Mouse (Mus musculus): ENCODE data around the gene Olfr890. TPM values are rescaled to one million over a fixed set of nuclear protein-coding genes. Genes with fewer than 3 reads are reported as not detected.
"Not testable (repeated sequence)": the region's sequence is repeated elsewhere in the genome, so short reads cannot be mapped to it uniquely, and the experiment has no call there.

Gene Olfr890
- total RNA-seq (2015; ENCODE audit: low replicate concordance) (not detected in 2 replicates), total RNA-seq (2017; ENCODE audit: low replicate concordance) (not detected in 2 replicates)

- ATAC-seq (replicated peaks; ENCODE audit: low FRiP score, poor library complexity, severe bottlenecking) = no peak
These were observed at the start of gene Olfr890 for GRCm38 (mm10) chr9:38142217-38142616. Gene Olfr890, plus strand, starts transcription at chr9:38142517.

- no peak for ATAC-seq (replicated peaks; ENCODE audit: low FRiP score, poor library complexity, severe bottlenecking)
These were observed 34.5 kb upstream of the Olfr890 start, which contains the start of gene Olfr888 for GRCm38 (mm10) chr9:38107828-38108227. Gene Olfr888, plus strand, starts transcription at chr9:38108128.

- ATAC-seq (replicated peaks; ENCODE audit: low FRiP score, poor library complexity, severe bottlenecking) = no peak
These were observed 27.4 kb upstream of the Olfr890 start, which contains the start of gene Olfr889 for GRCm38 (mm10) chr9:38114898-38115297. Gene Olfr889, plus strand, starts transcription at chr9:38115198.

- not testable (repeated sequence) for ATAC-seq (replicated peaks; ENCODE audit: low FRiP score, poor library complexity, severe bottlenecking)
These were observed 26.0 kb downstream of the Olfr890 start for GRCm38 (mm10) chr9:38168341-38168740.

GRCm38 (mm10) chr9:38180721-38181120, 38.4 kb downstream of the Olfr890 start, which contains the start of gene Olfr891:
Gene Olfr891, minus strand, starts transcription at chr9:38180821.
- no peak for ATAC-seq (replicated peaks; ENCODE audit: low FRiP score, poor library complexity, severe bottlenecking)

Other genes starting within 250 kb of the Olfr890 start
- not detected in 2 replicates for gene Olfr145, start 245.8 kb upstream of the Olfr890 start, total RNA-seq (2015; ENCODE audit: low replicate concordance)
- gene Olfr145, start 245.8 kb upstream of the Olfr890 start, total RNA-seq (2017; ENCODE audit: low replicate concordance) = not detected in 2 replicates
- gene Olfr878, start 224.7 kb upstream of the Olfr890 start, total RNA-seq (2015; ENCODE audit: low replicate concordance) = not detected in 2 replicates
- gene Olfr878, start 224.7 kb upstream of the Olfr890 start, total RNA-seq (2017; ENCODE audit: low replicate concordance) = not detected in 2 replicates
- gene Olfr881, start 150.7 kb upstream of the Olfr890 start, total RNA-seq (2015; ENCODE audit: low replicate concordance) = not detected in 2 replicates
- 0.14 TPM in 1 of 2 replicates, not detected in the other for gene Olfr881, start 150.7 kb upstream of the Olfr890 start, total RNA-seq (2017; ENCODE audit: low replicate concordance)
- not detected in 2 replicates for gene Olfr883, start 116.7 kb upstream of the Olfr890 start, total RNA-seq (2015; ENCODE audit: low replicate concordance)
- not detected in 2 replicates for gene Olfr883, start 116.7 kb upstream of the Olfr890 start, total RNA-seq (2017; ENCODE audit: low replicate concordance)
- gene Olfr884, start 96.0 kb upstream of the Olfr890 start, total RNA-seq (2015; ENCODE audit: low replicate concordance) = not detected in 2 replicates
- gene Olfr884, start 96.0 kb upstream of the Olfr890 start, total RNA-seq (2017; ENCODE audit: low replicate concordance) = not detected in 2 replicates
- gene Olfr885, start 81.2 kb upstream of the Olfr890 start, total RNA-seq (2015; ENCODE audit: low replicate concordance) = not detected in 2 replicates
- gene Olfr885, start 81.2 kb upstream of the Olfr890 start, total RNA-seq (2017; ENCODE audit: low replicate concordance) = not detected in 2 replicates
- gene Olfr887, start 58.4 kb upstream of the Olfr890 start, total RNA-seq (2015; ENCODE audit: low replicate concordance) = not detected in 2 replicates
- 0.14 TPM in 1 of 2 replicates, not detected in the other for gene Olfr887, start 58.4 kb upstream of the Olfr890 start, total RNA-seq (2017; ENCODE audit: low replicate concordance)
- not detected in 2 replicates for gene Olfr888, start 34.4 kb upstream of the Olfr890 start, total RNA-seq (2015; ENCODE audit: low replicate concordance)
- gene Olfr888, start 34.4 kb upstream of the Olfr890 start, total RNA-seq (2017; ENCODE audit: low replicate concordance) = not detected in 2 replicates
- gene Olfr889, start 27.3 kb upstream of the Olfr890 start, total RNA-seq (2015; ENCODE audit: low replicate concordance) = not detected in 2 replicates
- not detected in 2 replicates for gene Olfr889, start 27.3 kb upstream of the Olfr890 start, total RNA-seq (2017; ENCODE audit: low replicate concordance)
- gene Olfr891, start 38.3 kb downstream of the Olfr890 start, total RNA-seq (2015; ENCODE audit: low replicate concordance) = not detected in 2 replicates
- gene Olfr891, start 38.3 kb downstream of the Olfr890 start, total RNA-seq (2017; ENCODE audit: low replicate concordance) = not detected in 2 replicates
- gene Olfr893, start 65.8 kb downstream of the Olfr890 start, total RNA-seq (2015; ENCODE audit: low replicate concordance) = not detected in 2 replicates
- gene Olfr893, start 65.8 kb downstream of the Olfr890 start, total RNA-seq (2017; ENCODE audit: low replicate concordance) = not detected in 2 replicates
- not detected in 2 replicates for gene Olfr894, start 75.5 kb downstream of the Olfr890 start, total RNA-seq (2015; ENCODE audit: low replicate concordance)
- not detected in 2 replicates for gene Olfr894, start 75.5 kb downstream of the Olfr890 start, total RNA-seq (2017; ENCODE audit: low replicate concordance)
- gene Olfr143, start 110.3 kb downstream of the Olfr890 start, total RNA-seq (2015; ENCODE audit: low replicate concordance) = not detected in 2 replicates
- not detected in 2 replicates for gene Olfr143, start 110.3 kb downstream of the Olfr890 start, total RNA-seq (2017; ENCODE audit: low replicate concordance)
- gene Olfr895, start 125.3 kb downstream of the Olfr890 start, total RNA-seq (2015; ENCODE audit: low replicate concordance) = not detected in 2 replicates
- gene Olfr895, start 125.3 kb downstream of the Olfr890 start, total RNA-seq (2017; ENCODE audit: low replicate concordance) = not detected in 2 replicates
- not detected in 2 replicates for gene Olfr896-ps1, start 148.6 kb downstream of the Olfr890 start, total RNA-seq (2015; ENCODE audit: low replicate concordance)
- not detected in 2 replicates for gene Olfr896-ps1, start 148.6 kb downstream of the Olfr890 start, total RNA-seq (2017; ENCODE audit: low replicate concordance)
- gene Olfr25, start 186.5 kb downstream of the Olfr890 start, total RNA-seq (2015; ENCODE audit: low replicate concordance) = not detected in 2 replicates
- gene Olfr25, start 186.5 kb downstream of the Olfr890 start, total RNA-seq (2017; ENCODE audit: low replicate concordance) = not detected in 2 replicates
- gene Olfr898, start 205.9 kb downstream of the Olfr890 start, total RNA-seq (2015; ENCODE audit: low replicate concordance) = not detected in 2 replicates
- gene Olfr898, start 205.9 kb downstream of the Olfr890 start, total RNA-seq (2017; ENCODE audit: low replicate concordance) = 0.14 TPM in 1 of 2 replicates, not detected in the other
- not detected in 2 replicates for gene Olfr250, start 224.4 kb downstream of the Olfr890 start, total RNA-seq (2015; ENCODE audit: low replicate concordance)
- gene Olfr250, start 224.4 kb downstream of the Olfr890 start, total RNA-seq (2017; ENCODE audit: low replicate concordance) = not detected in 2 replicates
- not detected in 2 replicates for gene Olfr251, start 234.6 kb downstream of the Olfr890 start, total RNA-seq (2015; ENCODE audit: low replicate concordance)
- not detected in 2 replicates for gene Olfr251, start 234.6 kb downstream of the Olfr890 start, total RNA-seq (2017; ENCODE audit: low replicate concordance)